14 mouse cellular contexts compared by ENCODE assay signal in the genomic region with DNA sequence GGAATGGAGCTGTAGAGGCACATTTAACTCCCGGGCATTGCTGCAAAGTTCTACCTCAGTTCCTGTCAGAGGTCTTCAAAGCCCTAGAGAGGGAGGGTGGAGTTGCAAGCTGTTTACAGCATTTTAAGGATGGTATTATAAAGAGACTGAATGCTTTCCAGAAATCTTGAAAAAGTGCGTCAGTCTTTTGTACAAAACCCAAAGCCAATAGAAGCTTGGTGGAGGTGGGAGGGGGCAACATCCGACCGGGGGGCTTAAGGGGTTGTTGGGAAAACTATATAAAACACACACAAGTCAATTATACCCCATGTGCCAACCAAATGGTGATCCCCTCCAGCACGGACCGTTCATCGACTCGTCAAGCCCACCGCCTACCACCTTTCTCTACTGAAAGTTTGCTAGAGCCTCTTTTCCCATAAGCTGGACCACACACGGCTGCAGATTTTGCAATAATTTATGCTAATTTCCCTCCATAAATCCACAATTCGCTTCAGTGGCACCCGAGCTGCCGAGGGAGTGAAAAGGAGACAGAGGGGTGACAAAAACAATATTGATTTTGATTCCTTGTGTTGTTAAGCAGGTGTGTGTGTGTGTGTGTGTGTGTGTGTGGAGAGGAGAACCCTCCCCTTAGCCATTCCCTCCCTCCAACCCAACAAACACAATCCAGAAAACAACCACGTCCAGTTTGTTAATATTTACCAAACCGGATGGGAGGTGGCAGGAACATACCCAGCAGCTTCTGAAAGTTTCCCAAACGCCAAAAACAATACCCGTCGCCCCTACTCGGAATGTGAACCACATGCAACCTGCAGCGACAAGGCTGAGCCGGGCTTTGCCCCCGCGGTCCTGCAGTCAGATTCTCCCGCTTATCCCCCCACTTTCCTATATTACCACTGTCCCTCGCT. TPM values are rescaled to one million over a fixed set of nuclear protein-coding genes. Genes with fewer than 3 reads are reported as not detected.
DNase-seq lines count a peak whose midpoint lies in the region; ATAC-seq and TF ChIP-seq lines count a peak whose summit lies in the region.
"Had no signal": no experiment of that assay in that cellular context is flagged by ENCODE, and none has a peak within 500 bp of the region (broad histone marks: within the 10 kb centered on the region; RNA-seq: fewer than 3 reads in every experiment).

No protein-coding gene starts in this region.

- no peak overlapping the region for H3K27ac ChIP-seq in thymus, adult 2 months (ENCODE audit: control insufficient read depth, insufficient read depth, low read length)
- H3K27ac ChIP-seq in embryonic facial prominence, embryonic 10.5 days (replicated peaks) = no peak overlapping the region
- no peak overlapping the region for H3K27ac ChIP-seq in limb, embryonic 11.5 days (replicated peaks; ENCODE audit: low read depth, low read length)
- no peak overlapping the region for H3K27ac ChIP-seq in neural tube, embryonic 14.5 days (ENCODE audit: low read depth, low read length)
- no peak overlapping the region for H3K27ac ChIP-seq in cerebellum, adult 2 months (ENCODE audit: insufficient read depth, low read length)
- H3K27ac ChIP-seq: layer of hippocampus, adult 2 months; limb, embryonic 12.5 days had no signal

- no peak for ATAC-seq in limb, embryonic 11.5 days (ENCODE audit: insufficient number of reproducible peaks, low FRiP score, low TSS enrichment, low read depth)
- no peak for ATAC-seq in neural tube, embryonic 14.5 days (ENCODE audit: low read depth)

- peak; percentile 7 for DNase-seq in thymus, adult 2 months
- no peak for DNase-seq in thymus, postnatal 25 days
- peak; percentile 31 for DNase-seq in embryonic facial prominence, embryonic 10.5 days (ENCODE audit: low spot score)
- DNase-seq in limb, embryonic 11.5 days (ENCODE audit: low spot score) = peak; percentile 47
- DNase-seq in ovary, postnatal 10 days (ENCODE audit: low spot score) = no peak
- no peak for DNase-seq in heart, postnatal 25 days (ENCODE audit: low spot score)
- no peak for DNase-seq in cerebellum, adult 2 months
- DNase-seq: heart, postnatal 14 days; lung, adult 2 months had no signal

- TF ChIP-seq CTCF in thymus, adult 2 months (IDR thresholded peaks at IDR 0.05; ENCODE audit: borderline replicate concordance, control insufficient read depth, extremely low read depth, insufficient read depth, low read length, poor library complexity) = no peak
- no peak for TF ChIP-seq CTCF in cerebellum, adult 2 months (IDR thresholded peaks at IDR 0.05; ENCODE audit: borderline replicate concordance, insufficient read depth, low read depth, low read length)

- no peak for TF ChIP-seq POLR2A in thymus, adult 2 months (IDR thresholded peaks at IDR 0.05; ENCODE audit: control insufficient read depth, extremely low read depth, insufficient read depth, low read length, poor library complexity)
- no peak for TF ChIP-seq POLR2A in cerebellum, adult 2 months (IDR thresholded peaks at IDR 0.05; ENCODE audit: borderline replicate concordance, insufficient read depth, low read length)

- H3K4me1 ChIP-seq in thymus, adult 2 months (replicated peaks; ENCODE audit: control insufficient read depth, insufficient read depth, low read length) = peaks cover 38% of the 10 kb centered on the region
- peaks cover 75% of the 10 kb centered on the region for H3K4me1 ChIP-seq in embryonic facial prominence, embryonic 10.5 days
- H3K4me1 ChIP-seq in limb, embryonic 11.5 days (ENCODE audit: control insufficient read depth, insufficient read depth, low read length) = peaks cover 14% of the 10 kb centered on the region; the same call in 1 of the 2 replicates
- peaks cover 19% of the 10 kb centered on the region for H3K4me1 ChIP-seq in neural tube, embryonic 14.5 days (ENCODE audit: control insufficient read depth, insufficient read depth, low read length)
- no peaks in the 10 kb centered on the region; the same call in 1 of the 2 replicates for H3K4me1 ChIP-seq in cerebellum, adult 2 months (ENCODE audit: control insufficient read depth, insufficient read depth, low read length)

- no peaks in the 10 kb centered on the region for H3K36me3 ChIP-seq in thymus, adult 2 months (ENCODE audit: control insufficient read depth, insufficient read depth, low read length)
- no peaks in the 10 kb centered on the region for H3K36me3 ChIP-seq in embryonic facial prominence, embryonic 10.5 days (replicated peaks)
- no peaks in the 10 kb centered on the region for H3K36me3 ChIP-seq in limb, embryonic 11.5 days (ENCODE audit: control insufficient read depth, insufficient read depth, low read length)
- no peaks in the 10 kb centered on the region for H3K36me3 ChIP-seq in neural tube, embryonic 14.5 days (ENCODE audit: control insufficient read depth, insufficient read depth, low read length)
- H3K36me3 ChIP-seq: limb, embryonic 12.5 days had no signal

- H3K9ac ChIP-seq in limb, embryonic 11.5 days (ENCODE audit: low read length) = no peak overlapping the region
- H3K9ac ChIP-seq in neural tube, embryonic 14.5 days (replicated peaks; ENCODE audit: low read depth, low read length) = no peak overlapping the region
- H3K9ac ChIP-seq: limb, embryonic 12.5 days had no signal

- H3K4me2 ChIP-seq in limb, embryonic 11.5 days (ENCODE audit: low read depth, severe bottlenecking) = no peak overlapping the region
- peak overlapping the region; percentile 8; the same call in 1 of the 2 replicates for H3K4me2 ChIP-seq in neural tube, embryonic 14.5 days (ENCODE audit: low read depth, low read length)
- H3K4me2 ChIP-seq: limb, embryonic 12.5 days had no signal

- no peaks in the 10 kb centered on the region for H3K9me3 ChIP-seq in embryonic facial prominence, embryonic 10.5 days
- no peaks in the 10 kb centered on the region for H3K9me3 ChIP-seq in limb, embryonic 11.5 days (ENCODE audit: control insufficient read depth, low read length)
- H3K9me3 ChIP-seq in neural tube, embryonic 14.5 days (ENCODE audit: control insufficient read depth, low read length) = no peaks in the 10 kb centered on the region
- H3K9me3 ChIP-seq: limb, embryonic 12.5 days had no signal

- 7% methylated on average over 25 of the region's 25 CpGs for WGBS in thymus, adult 2 months
- WGBS in embryonic facial prominence, embryonic 10.5 days = under 1% methylated on average over 25 of the region's 25 CpGs
- under 1% methylated on average over 25 of the region's 25 CpGs for WGBS in limb, embryonic 11.5 days
- WGBS in neural tube, embryonic 14.5 days = under 1% methylated on average over 25 of the region's 25 CpGs
- 2% methylated on average over 25 of the region's 25 CpGs for WGBS in cerebellum, adult 2 months

- intact Hi-C loops in heart, postnatal 25 days (cut with DNase I) = no loop called here

- H3K4me3 ChIP-seq in thymus, adult 2 months (ENCODE audit: control insufficient read depth, insufficient read depth, low read length) = no peak overlapping the region
- peak overlapping the region; percentile 32 for H3K4me3 ChIP-seq in embryonic facial prominence, embryonic 10.5 days
- no peak overlapping the region for H3K4me3 ChIP-seq in limb, embryonic 11.5 days (ENCODE audit: low read depth, low read length)
- H3K4me3 ChIP-seq in neural tube, embryonic 14.5 days (ENCODE audit: low read depth, low read length) = no peak overlapping the region
- no peak overlapping the region for H3K4me3 ChIP-seq in cerebellum, adult 2 months (replicated peaks; ENCODE audit: insufficient read depth, low read depth, low read length)
- H3K4me3 ChIP-seq: layer of hippocampus, adult 2 months; limb, embryonic 12.5 days had no signal

- peaks cover 42% of the 10 kb centered on the region for H3K27me3 ChIP-seq in thymus, adult 2 months (ENCODE audit: control insufficient read depth, insufficient read depth, low read length)
- H3K27me3 ChIP-seq in embryonic facial prominence, embryonic 10.5 days (replicated peaks; ENCODE audit: low read depth, poor library complexity, severe bottlenecking) = peaks cover 99% of the 10 kb centered on the region
- peaks cover 95% of the 10 kb centered on the region for H3K27me3 ChIP-seq in limb, embryonic 11.5 days (ENCODE audit: control insufficient read depth, insufficient read depth, low read length)
- peaks cover 58% of the 10 kb centered on the region for H3K27me3 ChIP-seq in neural tube, embryonic 14.5 days (ENCODE audit: control insufficient read depth, insufficient read depth, low read length)
- peaks cover 12% of the 10 kb centered on the region; the same call in 1 of the 2 replicates for H3K27me3 ChIP-seq in cerebellum, adult 2 months (ENCODE audit: control insufficient read depth, insufficient read depth, low read length)
- H3K27me3 ChIP-seq: CH12.LX had no signal

RNA-seq across cellular contexts. Expression of a gene that starts 3.2 kb away (rescaled TPM):
- 1.0 and 1.7 TPM in 2 replicates for polyA plus RNA-seq in thymus, adult 2 months (2012; rRNA removed)
- polyA plus RNA-seq in embryonic facial prominence, embryonic 10.5 days (2016; fragmentation: Nextera tagmentation; extraction: Ambion mirVana) = 0.26 and 2.2 TPM in 2 replicates
- 0.06 and 0.09 TPM in 2 replicates for polyA plus RNA-seq in limb, embryonic 11.5 days (2014; fragmentation: Nextera tagmentation; extraction: Ambion mirVana)
- polyA plus RNA-seq in neural tube, embryonic 14.5 days (2014; fragmentation: Nextera tagmentation; extraction: Ambion mirVana) = 4.1 and 4.7 TPM in 2 replicates
- not detected for total RNA-seq in heart, postnatal 25 days (2021)
- polyA plus RNA-seq in cerebellum, adult 2 months (2012; rRNA removed) = 1.00 and 1.2 TPM in 2 replicates
- total RNA-seq: CH12.LX; gastrocnemius, postnatal 4 days; layer of hippocampus, adult 2 months had no signal
- polyA plus RNA-seq: limb, embryonic 12.5 days; lung, adult 2 months had no signal

Comparison
In these comparisons a context has a peak if more than half of its experiments do, and no peak if none do; other contexts are left out.
1. DNase-seq: peak in thymus, adult 2 months (single experiment), embryonic facial prominence, embryonic 10.5 days (single experiment) and limb, embryonic 11.5 days (single experiment); none in thymus, postnatal 25 days (single experiment), ovary, postnatal 10 days (single experiment), heart, postnatal 25 days (single experiment) and cerebellum, adult 2 months (0 of 2).